Mouse (Mus musculus): ENCODE measurements around the gene Gm12355. TPM values are rescaled to one million over a fixed set of nuclear protein-coding genes. Genes with fewer than 3 reads are reported as not detected.

Gene Gm12355
- total and polyA plus RNA-seq, 3 experiments: 2.0 to 24.2 (median 3.0) TPM

DNA sequence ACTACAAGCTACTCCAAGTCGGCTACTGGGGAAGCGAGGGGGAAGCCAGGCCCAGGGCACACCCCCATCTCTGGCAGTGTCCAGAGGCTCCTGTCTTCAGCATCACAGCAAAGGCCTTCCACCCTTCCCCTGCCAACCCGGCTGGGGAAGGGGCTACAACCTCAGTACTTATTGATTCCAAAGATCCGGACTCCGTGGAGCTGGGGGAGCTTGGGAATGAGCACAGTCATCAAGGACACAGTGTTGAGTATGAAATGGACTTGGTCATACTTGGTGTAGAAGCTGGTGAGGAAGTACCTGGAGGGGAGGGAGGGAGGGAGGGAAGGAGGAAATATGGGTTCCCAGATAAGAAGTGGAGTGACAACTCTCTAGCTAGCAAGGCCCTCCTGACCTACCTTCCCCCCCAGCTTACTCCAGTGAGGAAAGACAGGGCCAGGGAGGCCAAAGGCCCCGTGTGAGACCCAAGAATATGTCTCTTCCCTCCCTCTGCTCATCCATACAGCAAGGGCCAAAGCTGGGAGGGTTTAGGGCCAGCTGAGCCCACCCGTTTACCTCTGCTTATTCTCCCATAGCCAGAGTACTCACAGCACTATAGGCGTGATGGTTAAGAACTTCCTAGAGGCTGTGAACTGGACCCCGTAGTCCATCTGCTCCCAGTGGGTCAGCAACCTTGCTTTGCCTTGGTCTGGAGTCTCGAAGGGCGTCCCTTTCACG is 42.8 kb downstream of the Gm12355 start:
- peaks cover 1% of the 10 kb centered on the region for H3K9me3 ChIP-seq (replicated peaks; ENCODE audit: low read length)
- dilution Hi-C loops (cut with MboI; ENCODE audit: extremely low pct_ligation_motif_present, extremely low pct_unique_long_range_greater_than_20kb, low sequenced_read_pairs): no loop called here
- no peak overlapping the region for H3K4me2 ChIP-seq (ENCODE audit: insufficient read depth, low read depth, poor library complexity, severe bottlenecking)
- TF ChIP-seq MEF2A (IDR thresholded peaks at IDR 0.05; ENCODE audit: borderline replicate concordance, low read depth, low read length): no peak
- no peak for TF ChIP-seq E2F4 (IDR thresholded peaks at IDR 0.05; ENCODE audit: insufficient replicate concordance, low read depth, low read length)
- no peak for DNase-seq (ENCODE audit: extremely low read depth)
- no peaks in the 10 kb centered on the region for H3K27me3 ChIP-seq (replicated peaks)
- H3K9ac ChIP-seq (ENCODE audit: insufficient read depth, low read depth): no peak overlapping the region
- H3K79me2 ChIP-seq (replicated peaks; ENCODE audit: control insufficient read depth, extremely low read depth, insufficient read depth, poor library complexity, severe bottlenecking): peaks cover 17% of the 10 kb centered on the region
- H3K4me3 ChIP-seq (replicated peaks in 1 of 3; ENCODE audit: low read depth in 2 of 3, low read length in 2 of 3, poor library complexity in 1 of 3): no peak overlapping the region
- peaks cover 16 to 26% of the 10 kb centered on the region in 2 experiments for H3K4me1 ChIP-seq (ENCODE audit: control insufficient read depth in 1 of 2, insufficient read depth in 2 of 2)
- in situ Hi-C loops (cut with MboI; ENCODE audit: low pct_ligation_motif_present, low pct_unique_long_range_greater_than_20kb, low sequenced_read_pairs): no loop called here
- H3K27ac ChIP-seq (ENCODE audit: insufficient read depth, low read depth): no peak overlapping the region
- peaks cover 35 to 56% of the 10 kb centered on the region in 2 experiments for H3K36me3 ChIP-seq (replicated peaks in 1 of 2; ENCODE audit: control insufficient read depth in 1 of 2, insufficient read depth in 1 of 2, low read length in 1 of 2)

DNA sequence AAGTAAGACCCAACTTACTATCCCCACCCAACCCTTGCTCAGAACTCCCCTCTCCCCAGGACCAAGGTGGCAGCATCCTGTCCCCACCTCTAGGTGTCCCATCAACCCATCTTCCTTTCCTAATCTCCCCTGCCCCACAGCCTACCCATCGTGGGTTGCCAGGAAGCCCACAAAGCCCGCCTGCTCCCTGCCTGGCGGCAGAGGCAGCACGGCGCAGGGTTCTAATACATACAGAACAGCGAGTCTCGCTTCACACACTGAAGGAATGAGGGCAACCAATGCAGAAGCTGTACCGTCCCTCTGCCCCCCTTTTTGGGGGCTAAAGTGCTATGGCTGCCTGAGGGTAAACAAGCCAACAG is 43.5 kb downstream of the Gm12355 start:
- Histone ChIP-seq H3K4me2 (ENCODE audit: insufficient read depth, low read depth, poor library complexity, severe bottlenecking) (no peak overlapping the region), H3K79me2 (replicated peaks; ENCODE audit: control insufficient read depth, extremely low read depth, insufficient read depth, poor library complexity, severe bottlenecking) (peaks cover 17% of the 10 kb centered on the region), H3K27ac (ENCODE audit: insufficient read depth, low read depth) (no peak overlapping the region), H3K36me3 (replicated peaks in 1 of 2; ENCODE audit: control insufficient read depth in 1 of 2, insufficient read depth in 1 of 2, low read length in 1 of 2) (peaks cover 35 to 58% of the 10 kb centered on the region in 2 experiments), H3K4me3 (replicated peaks in 1 of 3; ENCODE audit: low read depth in 2 of 3, low read length in 2 of 3, poor library complexity in 1 of 3) (no peak overlapping the region), H3K27me3 (replicated peaks) (no peaks in the 10 kb centered on the region), H3K4me1 (ENCODE audit: control insufficient read depth in 1 of 2, insufficient read depth in 2 of 2) (peaks cover 16 to 23% of the 10 kb centered on the region in 2 experiments), H3K9me3 (replicated peaks; ENCODE audit: low read length) (peaks cover 2% of the 10 kb centered on the region), H3K9ac (ENCODE audit: insufficient read depth, low read depth) (no peak overlapping the region)
- no peak for TF ChIP-seq RCOR1 (conservative IDR thresholded peaks at IDR 0.05; ENCODE audit: low read depth, low read length)
- TF ChIP-seq NELFE (IDR thresholded peaks at IDR 0.05; ENCODE audit: low read depth, low read length): no peak
- TF ChIP-seq TCF12 (IDR thresholded peaks at IDR 0.05; ENCODE audit: low read depth, low read length): no peak
- no peak for TF ChIP-seq MEF2A (IDR thresholded peaks at IDR 0.05; ENCODE audit: borderline replicate concordance, low read depth, low read length)
- no peak for TF ChIP-seq ZMIZ1 (IDR thresholded peaks at IDR 0.05; ENCODE audit: low read depth, low read length)
- TF ChIP-seq ZC3H11A (IDR thresholded peaks at IDR 0.05; ENCODE audit: low read depth, low read length): no peak
- TF ChIP-seq KAT2A (IDR thresholded peaks at IDR 0.05; ENCODE audit: insufficient replicate concordance, low read length): no peak
- TF ChIP-seq CHD1 (IDR thresholded peaks at IDR 0.05; ENCODE audit: low read depth, low read length): no peak
- TF ChIP-seq UBTF (IDR thresholded peaks at IDR 0.05; ENCODE audit: low read depth, low read length): no peak
- TF ChIP-seq SMC3 (IDR thresholded peaks at IDR 0.05; ENCODE audit: low read depth, low read length): no peak
- TF ChIP-seq MAFK (IDR thresholded peaks at IDR 0.05; ENCODE audit: insufficient replicate concordance, low read length): no peak
- TF ChIP-seq POLR2AphosphoS2 (IDR thresholded peaks at IDR 0.05; ENCODE audit: low read depth, low read length): no peak
- no peak for TF ChIP-seq MXI1 (IDR thresholded peaks at IDR 0.05; ENCODE audit: low read depth, low read length)
- no peak for TF ChIP-seq MYC (IDR thresholded peaks at IDR 0.05; ENCODE audit: low read depth, low read length)
- no peak for TF ChIP-seq E2F4 (IDR thresholded peaks at IDR 0.05; ENCODE audit: insufficient replicate concordance, low read depth, low read length)
- in situ Hi-C loops (cut with MboI; ENCODE audit: low pct_ligation_motif_present, low pct_unique_long_range_greater_than_20kb, low sequenced_read_pairs): no loop called here
- DNase-seq (ENCODE audit: extremely low read depth): no peak
- dilution Hi-C loops (cut with MboI; ENCODE audit: extremely low pct_ligation_motif_present, extremely low pct_unique_long_range_greater_than_20kb, low sequenced_read_pairs): no loop called here

Data from CH12.LX (cell line).